Mouse (Mus musculus): ENCODE data around the gene Kcnq1. TPM values are rescaled to one million over a fixed set of nuclear protein-coding genes. Genes with fewer than 3 reads are reported as not detected.

The Kcnq1 gene
- total and polyA plus RNA-seq, 3 experiments = 0.63 to 0.96 TPM; not detected in 1

DNA sequence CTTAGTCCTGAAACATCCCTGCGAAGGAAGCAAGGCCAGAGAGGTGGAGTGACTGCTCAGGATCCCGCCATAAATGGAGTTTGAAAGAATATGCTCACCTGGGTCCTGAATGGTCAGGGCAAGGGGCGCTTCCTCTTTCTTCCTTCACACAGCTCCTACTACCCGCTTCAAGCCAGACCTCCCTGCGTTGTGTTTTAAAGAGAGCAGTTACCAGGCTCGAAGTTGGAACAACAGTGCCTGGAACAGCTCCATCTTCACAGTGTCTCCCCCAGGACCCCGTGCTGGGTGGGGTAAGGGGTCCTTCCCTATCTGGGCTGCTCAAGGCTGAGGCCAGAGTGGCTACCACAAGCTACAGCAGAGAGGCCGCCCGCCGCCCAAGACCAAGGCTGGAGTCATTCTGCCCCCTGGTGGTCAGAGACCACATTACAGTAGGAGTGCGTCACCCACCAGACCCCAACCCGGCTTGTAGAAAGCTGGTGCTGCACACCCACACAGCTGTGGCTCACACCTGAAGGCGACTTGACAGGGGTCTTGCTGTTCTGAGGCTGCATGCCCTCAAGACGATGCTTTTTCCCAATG lies 360.0 kb downstream of the Kcnq1 start (continued):
- peak; percentile 65 for TF ChIP-seq NELFE (IDR thresholded peaks at IDR 0.05; ENCODE audit: low read depth, low read length)
- TF ChIP-seq ELF1 (IDR thresholded peaks at IDR 0.05; ENCODE audit: low read depth, low read length) = peak; percentile 22; the same call in 1 of the 2 replicates
- 0 out of 4 replicates have a peak, but pooled peaks have one; percentile 7 to 10 for TF ChIP-seq EP300 (IDR thresholded peaks at IDR 0.05; ENCODE audit: low read depth in 1 of 2, low read length in 2 of 2)
- peak in 1 of 2 experiments; percentile 40; a peak in 1 of 4 replicates for TF ChIP-seq POLR2A (IDR thresholded peaks at IDR 0.05; ENCODE audit: control insufficient read depth in 1 of 2, insufficient read depth in 1 of 2, low read depth in 1 of 2, low read length in 2 of 2, poor library complexity in 1 of 2)
- TF ChIP-seq MAX (IDR thresholded peaks at IDR 0.05; ENCODE audit: low read length) = no peak; the same call in 1 of the 2 replicates
- no peak for TF ChIP-seq GABPA (IDR thresholded peaks at IDR 0.05; ENCODE audit: low read depth, low read length)
- no peak for TF ChIP-seq MAFK (IDR thresholded peaks at IDR 0.05; ENCODE audit: borderline replicate concordance, low read depth, low read length)
- TF ChIP-seq ZC3H11A (IDR thresholded peaks at IDR 0.05; ENCODE audit: low read depth, low read length) = peak; percentile 92

DNA sequence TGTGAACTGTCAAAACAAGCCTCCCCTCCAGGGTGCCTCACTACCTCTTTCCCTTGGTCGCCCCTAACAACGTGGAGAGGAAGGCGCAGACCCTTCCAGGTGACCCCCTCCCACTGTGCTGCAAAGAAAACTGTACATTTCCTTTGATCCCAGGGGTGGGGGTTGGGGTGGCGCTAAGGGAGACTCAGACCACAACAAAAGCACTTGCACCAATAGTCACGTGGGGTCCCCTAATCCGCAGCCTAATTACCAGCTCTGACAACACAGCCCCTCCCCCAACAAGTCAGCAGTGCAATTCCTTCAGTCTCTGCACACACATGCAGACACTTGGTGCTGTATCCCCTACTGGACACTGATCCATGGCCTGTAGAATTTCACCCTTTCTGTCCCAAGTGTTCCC lies 361.6 kb downstream of the Kcnq1 start:
- DNase-seq (ENCODE audit: low read depth, low spot score) = no peak
- H3K79me2 ChIP-seq (ENCODE audit: control insufficient read depth, insufficient read depth, low read length, poor library complexity) = peaks cover 8% of the 10 kb centered on the region; the same call in 1 of the 2 replicates
- no peaks in the 10 kb centered on the region for H3K27me3 ChIP-seq (ENCODE audit: control insufficient read depth in 1 of 2, insufficient read depth in 2 of 2, low read length in 2 of 2)
- no peaks in the 10 kb centered on the region for H3K9me3 ChIP-seq (replicated peaks; ENCODE audit: insufficient read depth, low read length)
- no peak for TF ChIP-seq UBTF (IDR thresholded peaks at IDR 0.05; ENCODE audit: borderline replicate concordance, insufficient read depth, low read depth, low read length)
- TF ChIP-seq HCFC1 (IDR thresholded peaks at IDR 0.05; ENCODE audit: low read depth, low read length) = no peak
- no peak for TF ChIP-seq RCOR1 (IDR thresholded peaks at IDR 0.05; ENCODE audit: low read depth, low read length)
- no peak for TF ChIP-seq E2F4 (IDR thresholded peaks at IDR 0.05; ENCODE audit: borderline replicate concordance, low read depth, low read length)
- TF ChIP-seq TAL1 (IDR thresholded peaks at IDR 0.05; ENCODE audit: low read length) = no peak
- no peak for TF ChIP-seq POLR2AphosphoS2 (IDR thresholded peaks at IDR 0.05; ENCODE audit: low read length)
- no peak for TF ChIP-seq JUND (IDR thresholded peaks at IDR 0.05; ENCODE audit: low read depth, low read length)
- TF ChIP-seq BHLHE40 (IDR thresholded peaks at IDR 0.05; ENCODE audit: borderline replicate concordance, low read depth, low read length) = no peak
- no peak for TF ChIP-seq ZC3H11A (IDR thresholded peaks at IDR 0.05; ENCODE audit: low read depth, low read length)
- TF ChIP-seq CHD2 (IDR thresholded peaks at IDR 0.05; ENCODE audit: low read length) = no peak
- no peak for TF ChIP-seq SMC3 (IDR thresholded peaks at IDR 0.05; ENCODE audit: low read depth, low read length)
- no peak for TF ChIP-seq EP300 (IDR thresholded peaks at IDR 0.05; ENCODE audit: low read depth in 1 of 2, low read length in 2 of 2)
- H3K4me1 ChIP-seq (ENCODE audit: control insufficient read depth in 1 of 2, insufficient read depth in 2 of 2, low read length in 2 of 2) = peaks cover 3 to 30% of the 10 kb centered on the region in 2 experiments
- no peak overlapping the region for H3K4me3 ChIP-seq (ENCODE audit: control insufficient read depth in 1 of 2, insufficient read depth in 1 of 2, low read depth in 2 of 2, low read length in 2 of 2)
- H3K9ac ChIP-seq (ENCODE audit: control insufficient read depth, low read depth, low read length, poor library complexity, severe bottlenecking) = no peak overlapping the region
- H3K36me3 ChIP-seq (ENCODE audit: control insufficient read depth in 1 of 2, insufficient read depth in 2 of 2, low read length in 2 of 2) = peaks cover 0 to 16% of the 10 kb centered on the region in 2 experiments; a peak in 2 of 4 replicates
- no peak overlapping the region for H3K27ac ChIP-seq (ENCODE audit: control insufficient read depth, low read depth, low read length)

Measured in MEL (cell line).